Mouse (Mus musculus): ENCODE measurements at regions not wholly inside any gene's neighbourhood (a gene's known extent, or its start where the extent isn't known, plus 50 kb on each side); places are given as distances from the start of the nearest gene placed in this dataset.
A peak's percentile ranks its signal among the peaks of the same experiment; 100 is the strongest.

- Histone ChIP-seq H3K27ac (no peak overlapping the region), H3K4me2 (replicated peaks) (no peak overlapping the region), H3K27me3 (no peaks in the 10 kb centered on the region), H3K4me3 (replicated peaks) (no peak overlapping the region), H3K9ac (replicated peaks) (no peak overlapping the region), H3K9me3 (no peaks in the 10 kb centered on the region), H3K4me1 (replicated peaks) (no peaks in the 10 kb centered on the region), H3K36me3 (no peaks in the 10 kb centered on the region)
- no peak for ATAC-seq
- 91% methylated on average over 1 of the region's 1 CpGs for WGBS
Observed at GRCm38 (mm10) chr4:68648311-68648710, 305.9 kb downstream of the Brinp1 start.

- H3K4me2 ChIP-seq (replicated peaks) = no peak overlapping the region
- ATAC-seq = no peak
- H3K9me3 ChIP-seq = no peaks in the 10 kb centered on the region
- no peaks in the 10 kb centered on the region for H3K36me3 ChIP-seq
- no peak overlapping the region for H3K9ac ChIP-seq (replicated peaks)
- no peak overlapping the region for H3K27ac ChIP-seq
- H3K27me3 ChIP-seq = no peaks in the 10 kb centered on the region
- no peak overlapping the region for H3K4me3 ChIP-seq (replicated peaks)
- 83% methylated on average over 2 of the region's 2 CpGs for WGBS
- no peaks in the 10 kb centered on the region for H3K4me1 ChIP-seq (replicated peaks)
Observed at GRCm38 (mm10) chr4:68633299-68633698, 320.9 kb downstream of the Brinp1 start.

GRCm38 (mm10) chr4:68624025-68624342 is 330.2 kb downstream of the Brinp1 start:
- 68% methylated on average over 4 of the region's 4 CpGs for WGBS
- ATAC-seq = 0 out of 2 replicates have a peak, but pooled peaks have one; percentile 40
- Histone ChIP-seq H3K27ac (no peak overlapping the region), H3K4me2 (replicated peaks) (no peak overlapping the region), H3K4me1 (replicated peaks) (peaks cover 1% of the 10 kb centered on the region; the same call in 1 of the 2 replicates), H3K27me3 (no peaks in the 10 kb centered on the region), H3K9me3 (no peaks in the 10 kb centered on the region), H3K36me3 (no peaks in the 10 kb centered on the region), H3K9ac (replicated peaks) (no peak overlapping the region), H3K4me3 (replicated peaks) (no peak overlapping the region)

GRCm38 (mm10) chr4:68623125-68624024 is 330.8 kb downstream of the Brinp1 start:
- peak; percentile 55; the same call in 1 of the 2 replicates for ATAC-seq

GRCm38 (mm10) chr4:68620585-68620984 is 333.6 kb downstream of the Brinp1 start:
- no peak overlapping the region for H3K4me2 ChIP-seq (replicated peaks)
- no peaks in the 10 kb centered on the region for H3K27me3 ChIP-seq
- H3K36me3 ChIP-seq = no peaks in the 10 kb centered on the region
- no peak overlapping the region for H3K9ac ChIP-seq (replicated peaks)
- H3K4me3 ChIP-seq (replicated peaks) = no peak overlapping the region
- ATAC-seq = no peak
- no peak overlapping the region for H3K27ac ChIP-seq
- H3K4me1 ChIP-seq (replicated peaks) = peaks cover 5% of the 10 kb centered on the region; the same call in 1 of the 2 replicates
- WGBS = 87% methylated on average over 3 of the region's 3 CpGs
- H3K9me3 ChIP-seq = no peaks in the 10 kb centered on the region

More at GRCm38 (mm10) chr4:68623125-68624024, 330.8 kb downstream of the Brinp1 start:
- Histone ChIP-seq H3K9me3 (no peaks in the 10 kb centered on the region), H3K4me3 (replicated peaks) (no peak overlapping the region), H3K4me1 (replicated peaks) (peaks cover 5% of the 10 kb centered on the region; the same call in 1 of the 2 replicates), H3K4me2 (replicated peaks) (no peak overlapping the region), H3K27ac (no peak overlapping the region), H3K27me3 (no peaks in the 10 kb centered on the region), H3K9ac (replicated peaks) (no peak overlapping the region), H3K36me3 (no peaks in the 10 kb centered on the region)
- WGBS = 77% methylated on average over 7 of the region's 7 CpGs

GRCm38 (mm10) chr4:68615706-68616397 is 338.3 kb downstream of the Brinp1 start:
- Histone ChIP-seq H3K4me2 (replicated peaks) (no peak overlapping the region), H3K9ac (replicated peaks) (no peak overlapping the region), H3K4me1 (replicated peaks) (peaks cover 5% of the 10 kb centered on the region; the same call in 1 of the 2 replicates), H3K27me3 (no peaks in the 10 kb centered on the region), H3K36me3 (no peaks in the 10 kb centered on the region), H3K27ac (no peak overlapping the region), H3K4me3 (replicated peaks) (no peak overlapping the region), H3K9me3 (no peaks in the 10 kb centered on the region)
- 79% methylated on average over 2 of the region's 2 CpGs for WGBS
- no peak for ATAC-seq

- Histone ChIP-seq H3K27me3 (no peaks in the 10 kb centered on the region), H3K4me3 (replicated peaks) (no peak overlapping the region), H3K4me1 (replicated peaks) (no peaks in the 10 kb centered on the region), H3K4me2 (replicated peaks) (no peak overlapping the region), H3K36me3 (no peaks in the 10 kb centered on the region), H3K27ac (no peak overlapping the region), H3K9ac (replicated peaks) (no peak overlapping the region), H3K9me3 (no peaks in the 10 kb centered on the region)
- 94% methylated on average over 5 of the region's 6 CpGs for WGBS
- no peak for ATAC-seq
Observed at GRCm38 (mm10) chr4:68612263-68613012, 341.8 kb downstream of the Brinp1 start.

- 82% methylated on average over 1 of the region's 1 CpGs for WGBS
- ATAC-seq = no peak
Observed at GRCm38 (mm10) chr4:68595256-68595655, 358.9 kb downstream of the Brinp1 start.

GRCm38 (mm10) chr4:68575375-68575774 is 378.8 kb downstream of the Brinp1 start:
- WGBS = 90% methylated on average over 5 of the region's 5 CpGs
- Histone ChIP-seq H3K27me3 (no peaks in the 10 kb centered on the region), H3K9ac (replicated peaks) (no peak overlapping the region), H3K9me3 (no peaks in the 10 kb centered on the region), H3K4me2 (replicated peaks) (no peak overlapping the region), H3K36me3 (no peaks in the 10 kb centered on the region), H3K27ac (no peak overlapping the region), H3K4me1 (replicated peaks) (no peaks in the 10 kb centered on the region), H3K4me3 (replicated peaks) (no peak overlapping the region)
- ATAC-seq = no peak

More at GRCm38 (mm10) chr4:68595256-68595655, 358.9 kb downstream of the Brinp1 start:
- Histone ChIP-seq H3K4me2 (replicated peaks) (no peak overlapping the region), H3K36me3 (no peaks in the 10 kb centered on the region), H3K9me3 (no peaks in the 10 kb centered on the region), H3K4me3 (replicated peaks) (no peak overlapping the region), H3K4me1 (replicated peaks) (no peaks in the 10 kb centered on the region), H3K27ac (no peak overlapping the region), H3K9ac (replicated peaks) (no peak overlapping the region), H3K27me3 (no peaks in the 10 kb centered on the region)

GRCm38 (mm10) chr4:68574610-68575167 is 379.5 kb downstream of the Brinp1 start:
- ATAC-seq = no peak
- Histone ChIP-seq H3K4me1 (replicated peaks) (no peaks in the 10 kb centered on the region), H3K9ac (replicated peaks) (no peak overlapping the region), H3K4me2 (replicated peaks) (no peak overlapping the region), H3K9me3 (no peaks in the 10 kb centered on the region), H3K27ac (no peak overlapping the region), H3K27me3 (no peaks in the 10 kb centered on the region), H3K36me3 (no peaks in the 10 kb centered on the region), H3K4me3 (replicated peaks) (no peak overlapping the region)
- WGBS = 77% methylated on average over 4 of the region's 4 CpGs

GRCm38 (mm10) chr4:68573333-68573732 is 380.9 kb downstream of the Brinp1 start:
- Histone ChIP-seq H3K4me3 (replicated peaks) (no peak overlapping the region), H3K36me3 (no peaks in the 10 kb centered on the region), H3K9me3 (no peaks in the 10 kb centered on the region), H3K27ac (no peak overlapping the region), H3K4me1 (replicated peaks) (no peaks in the 10 kb centered on the region), H3K27me3 (no peaks in the 10 kb centered on the region), H3K4me2 (replicated peaks) (no peak overlapping the region), H3K9ac (replicated peaks) (no peak overlapping the region)
- ATAC-seq = no peak
- 69% methylated on average over 3 of the region's 3 CpGs for WGBS

Measured in midbrain, embryonic 13.5 days (tissue).